Mouse (Mus musculus): ENCODE data around the gene Gm3854.

The Gm3854 gene

DNA sequence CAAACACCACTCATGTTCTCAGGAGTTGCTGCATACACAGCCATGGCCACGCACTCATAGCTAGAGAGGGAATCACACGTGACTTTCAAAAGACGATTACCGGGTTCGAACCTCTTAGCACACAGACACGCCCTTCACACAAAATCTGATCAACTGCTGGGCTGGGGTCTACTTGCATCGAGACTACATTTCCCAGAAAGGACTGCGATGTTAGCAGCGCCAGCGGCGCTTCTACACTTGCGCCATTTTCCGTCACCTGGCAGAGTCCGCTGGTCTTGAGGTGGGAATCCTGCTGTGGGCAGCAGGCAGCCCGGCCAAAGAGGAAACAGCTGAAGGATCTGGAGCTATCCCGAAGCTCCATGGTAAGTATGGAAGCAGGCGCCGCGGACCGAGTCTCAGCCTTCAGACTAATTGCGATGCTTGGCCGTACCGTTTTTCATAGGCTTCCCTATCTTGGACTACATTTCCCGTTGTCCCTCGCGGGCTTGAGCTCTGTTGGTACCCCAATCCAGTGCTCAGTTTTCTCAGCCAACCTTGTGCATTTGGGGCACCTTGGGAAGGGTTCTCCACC is at the start of gene Gm3854:
Gene Gm3854 (plus strand): TSS at position 259 of the 571 bp plus-strand sequence.
- peak; percentile 89 for DNase-seq (ENCODE audit: low read depth, low spot score)

DNA sequence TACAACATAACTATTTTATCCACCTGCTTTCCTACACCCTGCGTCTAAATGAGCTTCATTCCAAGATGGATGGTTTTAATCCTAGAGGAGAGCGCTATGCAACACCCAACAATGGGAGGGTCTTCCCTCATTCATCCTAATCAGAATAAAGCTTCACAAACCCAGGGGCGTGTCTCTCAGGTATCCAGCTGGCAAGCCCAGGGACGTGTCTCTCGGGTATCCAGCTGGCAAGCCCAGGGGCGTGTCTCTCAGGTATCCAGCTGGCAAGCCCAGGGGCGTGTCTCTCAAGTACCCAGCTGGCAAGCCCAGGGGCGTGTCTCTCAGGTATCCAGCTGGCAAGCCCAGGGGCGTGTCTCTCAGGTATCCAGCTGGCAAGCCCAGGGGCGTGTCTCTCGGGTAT is 42.8 kb upstream of the Gm3854 start:
- peak; percentile 22 for DNase-seq (ENCODE audit: low read depth, low spot score)

DNA sequence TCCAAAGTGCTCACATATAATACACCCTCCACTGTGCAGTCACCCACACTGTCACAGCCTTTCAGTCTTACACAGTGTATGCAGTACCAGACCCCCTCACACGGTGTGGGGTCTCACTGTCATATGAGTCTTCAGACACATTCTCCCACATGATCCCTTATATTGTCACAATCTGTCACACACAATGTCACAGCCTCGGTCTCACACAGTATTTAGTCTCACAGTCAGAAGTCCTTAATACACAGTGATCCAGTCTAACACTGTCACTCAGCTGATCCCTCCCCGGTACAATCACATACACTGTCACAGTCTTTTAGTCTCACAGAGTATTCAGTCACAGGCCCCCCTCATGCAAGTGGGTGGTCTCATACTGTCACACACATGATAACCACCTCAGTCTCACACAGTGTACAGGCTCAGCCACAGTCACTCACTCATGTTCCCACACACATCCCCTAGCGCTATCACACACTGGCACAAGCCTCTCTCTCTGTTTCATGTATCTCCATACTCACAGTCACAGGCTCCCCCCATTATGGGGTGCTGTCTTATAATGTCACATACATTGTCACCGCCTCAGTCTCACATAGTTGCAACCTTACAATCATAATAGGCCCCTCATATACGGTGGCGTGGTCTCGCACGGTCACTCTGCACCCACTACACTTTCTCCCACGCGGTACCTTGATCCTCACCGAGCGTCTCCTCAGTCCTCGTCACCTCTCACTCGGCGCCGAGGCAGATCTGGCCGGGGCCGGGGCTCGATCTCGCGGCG is 12.9 kb upstream of the Gm3854 start:
- DNase-seq (ENCODE audit: low read depth, low spot score), result no peak

DNA sequence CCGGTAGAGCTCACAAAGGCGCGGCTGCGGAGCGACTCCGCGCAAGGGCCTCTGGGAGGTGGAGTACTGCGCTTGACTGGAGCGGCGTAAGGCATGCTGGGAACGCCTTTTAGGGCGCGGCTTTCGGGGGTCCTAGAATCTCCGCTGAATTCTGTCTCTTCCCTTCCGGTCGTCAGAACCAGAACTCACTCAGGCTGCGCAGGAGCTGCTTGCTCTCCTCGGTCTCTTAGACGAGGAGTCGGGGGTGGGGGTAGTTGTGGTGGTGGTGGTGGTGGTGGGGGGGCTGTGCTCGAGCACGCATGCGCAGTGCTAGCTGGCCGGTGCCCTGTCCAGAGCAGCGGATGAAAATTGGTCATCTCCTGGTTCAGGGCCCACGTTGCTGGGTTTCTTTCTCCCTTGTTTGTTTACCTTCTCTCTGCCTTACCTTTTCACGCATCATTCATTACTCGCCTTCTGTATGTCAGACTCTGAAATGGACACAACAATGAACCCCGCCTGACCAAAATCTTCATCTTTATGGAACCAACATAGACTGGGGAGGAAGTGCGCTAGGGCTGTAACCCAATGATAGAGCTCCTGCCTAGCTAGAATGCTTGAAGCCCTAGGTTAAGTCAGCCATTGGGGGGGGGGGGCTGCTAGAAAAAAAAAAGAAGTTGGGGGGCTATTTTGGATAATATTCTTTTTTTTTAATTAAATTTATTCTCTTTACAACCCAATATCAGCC is 12.2 kb upstream of the Gm3854 start, which contains the start of gene Zfp583:
Gene Zfp583 (minus strand): TSS at position 53 of the 724 bp plus-strand sequence.
- DNase-seq (ENCODE audit: low read depth, low spot score), result peak; percentile 94

DNA sequence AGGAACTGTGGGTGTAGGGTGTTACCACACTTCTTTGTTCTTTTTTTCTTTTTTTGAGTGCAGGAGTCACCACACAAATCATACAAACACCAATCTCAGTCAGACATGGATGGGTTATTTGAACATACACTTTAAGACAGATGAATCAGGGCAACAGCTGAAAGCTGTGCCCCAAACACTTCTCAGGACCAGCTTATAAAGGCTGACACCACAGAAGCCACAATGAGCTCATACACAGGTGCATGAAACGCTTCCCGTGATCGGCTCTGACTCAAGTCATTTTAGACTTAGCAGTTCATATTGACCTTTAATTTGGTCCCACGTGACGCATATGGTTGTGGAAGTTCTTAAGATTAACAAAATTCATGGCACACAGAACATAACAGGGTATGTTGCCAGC is 3.7 kb upstream of the Gm3854 start:
- DNase-seq (ENCODE audit: low read depth, low spot score), result no peak

DNA sequence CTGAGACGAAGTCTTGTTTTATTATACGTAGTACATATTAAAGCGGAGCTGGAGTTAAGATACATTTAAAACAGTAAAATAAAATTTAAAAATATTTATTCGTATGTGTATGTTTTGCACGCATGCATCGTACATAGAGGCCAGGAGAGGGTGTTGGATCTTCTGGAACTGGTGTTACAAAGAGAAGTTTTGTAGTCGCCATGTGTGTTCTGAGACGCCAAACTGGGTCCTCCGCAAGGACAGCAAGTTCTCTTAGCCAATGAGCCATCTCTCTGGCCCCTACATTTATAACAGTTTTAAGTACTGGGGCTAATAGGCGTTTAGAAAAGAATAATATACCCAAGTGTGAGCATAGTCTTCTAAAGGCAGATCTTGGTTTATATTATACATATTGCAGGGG is 565 bp downstream of the Gm3854 start:
- DNase-seq (ENCODE audit: low read depth, low spot score), result no peak

DNA sequence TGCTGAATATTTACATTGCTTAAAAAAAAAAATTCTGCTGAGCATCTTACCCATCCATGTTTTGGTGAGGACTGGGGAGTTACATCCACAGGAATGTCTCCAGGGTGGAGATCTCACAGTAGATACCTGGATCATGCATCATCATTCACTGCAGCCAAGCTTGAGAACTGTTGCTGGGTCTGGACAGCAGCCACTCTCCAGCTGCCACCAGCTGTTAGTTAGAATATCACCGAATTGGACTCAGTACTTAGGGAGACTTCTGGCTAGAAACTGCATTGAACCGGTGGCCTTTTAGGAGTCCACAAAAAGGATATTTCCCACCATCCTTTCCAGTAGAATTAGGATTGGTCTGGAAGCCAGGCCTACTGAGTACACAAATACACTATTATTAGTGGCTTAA is 14.6 kb downstream of the Gm3854 start:
- DNase-seq (ENCODE audit: low read depth, low spot score), result no peak

DNA sequence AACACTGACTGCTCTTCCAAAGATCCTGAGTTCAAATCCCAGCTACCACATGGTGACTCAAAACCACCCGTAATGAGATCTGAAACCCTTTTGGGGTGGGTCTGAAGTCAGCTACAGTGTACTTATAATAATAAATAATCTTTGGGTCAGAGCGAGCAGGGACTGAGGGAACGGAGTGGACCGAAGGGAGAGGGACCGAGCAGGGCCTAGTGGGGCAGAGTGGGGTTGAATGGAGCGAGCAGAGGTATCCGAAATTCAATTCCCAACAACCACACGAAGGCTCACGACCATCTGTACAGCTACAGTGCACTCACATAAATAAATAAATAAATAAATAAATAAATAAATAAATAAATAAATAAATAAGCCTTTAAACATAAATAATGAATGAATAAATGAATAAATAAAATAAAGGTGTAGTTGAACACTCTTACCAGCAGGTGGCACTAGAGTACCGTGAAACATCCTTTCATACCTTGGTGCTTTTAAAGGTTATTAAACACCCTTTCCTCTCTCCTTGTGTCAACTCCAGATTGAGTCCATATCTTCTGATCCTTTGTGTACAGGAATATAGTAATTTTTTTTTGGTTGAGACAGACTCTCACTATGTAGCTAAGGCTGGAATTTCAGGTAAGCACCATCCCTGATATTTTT is 15.5 kb downstream of the Gm3854 start:
- peak; percentile 62 for DNase-seq (ENCODE audit: low read depth, low spot score)

DNA sequence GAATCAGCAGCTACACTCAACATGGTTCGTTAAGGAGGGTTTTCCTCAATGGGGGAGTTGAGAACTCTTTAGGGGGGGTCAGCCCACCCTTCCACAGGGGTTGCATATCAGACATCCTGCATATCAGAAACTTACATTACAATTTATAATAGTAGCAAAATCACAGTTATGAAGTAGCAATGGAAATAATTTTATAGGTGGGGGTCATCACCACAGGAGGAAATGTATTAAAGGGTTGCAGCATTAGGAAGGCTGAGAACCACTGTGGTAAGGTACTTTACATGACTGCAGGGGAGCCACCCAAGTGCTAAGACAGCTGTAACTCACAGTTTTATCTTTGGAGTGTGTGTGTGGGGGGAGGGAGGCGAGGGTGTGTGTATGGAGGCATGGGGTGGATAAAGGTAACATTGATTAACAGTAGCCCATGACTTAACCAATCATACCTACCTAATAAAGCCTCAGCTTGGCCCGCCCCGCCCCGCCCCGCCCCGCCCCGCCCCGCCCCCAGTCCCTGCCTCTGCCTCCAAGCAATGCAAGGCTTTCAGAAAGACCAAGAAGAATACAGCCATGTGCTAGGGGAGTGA is 17.0 kb downstream of the Gm3854 start:
- no peak for DNase-seq (ENCODE audit: low read depth, low spot score)

DNA sequence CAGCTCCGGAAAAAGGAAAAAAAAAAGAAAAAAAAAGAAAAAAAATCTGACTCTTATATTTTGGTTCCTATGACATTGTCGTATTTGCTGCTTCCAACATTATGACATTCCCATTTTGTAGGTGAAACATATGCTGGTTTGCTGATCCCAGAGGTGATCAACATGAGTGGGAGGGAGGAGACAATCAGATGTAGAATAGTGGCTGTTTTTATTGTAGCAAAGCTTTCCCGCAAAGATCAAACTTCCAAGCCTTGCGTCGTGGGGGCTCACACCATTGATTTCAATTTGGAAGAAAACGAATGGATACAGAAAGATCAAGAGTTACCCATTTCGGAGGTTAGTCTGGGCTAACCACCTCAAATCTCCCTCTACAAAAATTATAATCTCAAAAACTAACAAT is 18.2 kb downstream of the Gm3854 start:
- DNase-seq (ENCODE audit: low read depth, low spot score), result no peak

DNA sequence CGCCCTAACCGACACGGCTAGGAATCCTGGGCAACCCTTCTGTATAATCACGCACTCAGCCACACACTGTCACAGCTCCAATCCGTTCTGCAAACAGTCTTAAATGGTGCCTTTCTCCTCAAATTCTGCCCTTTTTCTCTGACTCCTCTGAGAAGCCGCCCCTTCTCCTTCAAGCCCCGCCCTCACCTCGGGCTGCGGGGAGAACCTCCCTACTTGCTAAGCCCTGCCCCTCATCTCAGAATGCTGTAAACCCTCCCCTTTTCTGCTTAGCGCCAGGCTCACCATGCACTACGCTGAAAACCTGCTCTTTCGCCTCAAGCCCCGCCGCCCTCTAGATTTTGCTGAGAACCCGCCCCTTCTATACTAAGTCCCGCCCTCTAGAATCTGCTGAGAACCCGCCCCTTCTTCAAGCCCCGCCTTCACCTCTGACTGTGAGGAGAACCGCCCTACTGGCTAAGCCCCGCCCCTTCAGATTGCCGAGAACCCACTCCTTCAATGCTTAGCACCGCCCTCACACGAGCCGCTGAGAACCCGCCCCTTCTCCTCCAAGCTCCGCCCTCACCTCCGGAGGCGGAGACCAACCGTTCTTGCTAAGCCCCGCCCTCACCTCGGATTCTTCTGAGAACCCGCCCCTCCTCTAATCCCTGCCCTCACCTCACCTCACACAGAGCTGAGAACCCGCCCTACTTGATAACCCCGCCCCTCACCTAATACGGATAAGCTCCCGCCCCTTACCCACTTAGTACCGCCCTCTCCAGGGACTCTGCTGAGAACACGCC is 18.9 kb downstream of the Gm3854 start:
- peak; percentile 99 for DNase-seq (ENCODE audit: low read depth, low spot score)

DNA sequence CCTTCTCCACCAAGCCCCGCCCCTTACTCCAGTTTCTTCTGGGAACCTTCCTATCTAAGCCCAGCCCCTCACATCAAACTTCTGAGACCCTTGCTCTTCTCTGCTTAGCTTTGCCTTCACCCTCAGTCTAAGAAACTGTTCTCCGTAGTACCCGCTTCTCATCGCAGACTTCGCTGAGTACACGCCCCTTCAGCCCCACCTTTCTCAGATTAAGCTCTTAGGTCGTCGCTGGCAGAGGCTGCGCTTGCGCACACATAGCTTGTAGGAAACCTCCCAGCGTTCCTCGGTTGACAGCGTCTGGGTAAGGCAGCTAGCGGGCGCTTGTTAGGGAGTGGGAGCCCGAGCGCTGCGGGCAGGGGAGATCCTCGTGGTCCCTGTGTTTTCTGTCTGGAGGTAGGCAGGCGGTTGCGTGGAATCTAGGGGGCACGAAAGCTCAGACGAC is 19.5 kb downstream of the Gm3854 start, which contains the start of gene Zfp78:
Gene Zfp78 (plus strand): TSS at position 234 of the 442 bp plus-strand sequence.
- DNase-seq (ENCODE audit: low read depth, low spot score), result peak; percentile 97

DNA sequence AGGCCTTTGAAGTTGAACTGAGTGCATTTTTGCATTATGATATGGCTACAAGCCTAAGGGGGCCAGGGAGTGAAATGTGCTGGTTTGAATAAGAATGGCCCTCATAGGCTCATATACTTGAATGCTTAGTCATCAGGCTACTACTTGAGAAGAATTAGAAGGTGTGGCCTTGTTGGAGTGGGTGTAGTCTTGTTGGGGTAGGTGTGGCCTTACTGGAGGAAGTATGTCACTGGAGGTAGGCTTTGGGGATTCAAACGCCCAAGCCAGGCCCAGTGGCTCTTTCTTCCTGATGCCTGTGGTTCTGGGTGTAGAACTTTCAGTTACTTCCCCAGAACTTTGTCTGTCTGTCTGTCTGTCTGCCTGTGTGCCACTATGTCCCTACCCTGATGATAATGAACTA is 21.2 kb downstream of the Gm3854 start:
- peak; percentile 73 for DNase-seq (ENCODE audit: low read depth, low spot score)

DNA sequence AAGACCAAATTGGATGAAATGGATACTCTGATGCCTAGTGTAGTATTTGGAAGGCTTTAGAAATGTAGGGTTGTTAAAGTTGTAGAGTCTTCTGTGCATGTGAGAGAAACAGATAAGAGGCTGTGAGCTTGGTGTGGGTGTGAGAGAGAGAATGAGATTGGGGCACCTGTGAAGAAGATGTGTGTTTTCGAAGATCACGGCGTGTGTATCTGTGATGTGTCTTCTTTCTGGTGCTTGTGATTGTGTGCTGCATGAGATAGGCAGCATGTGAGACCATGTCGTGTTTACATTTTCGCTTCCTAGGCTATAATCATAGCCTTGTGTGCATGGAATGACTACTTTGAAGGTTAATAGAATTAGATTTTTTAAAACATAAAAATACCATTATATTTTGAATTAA is 23.6 kb downstream of the Gm3854 start:
- no peak for DNase-seq (ENCODE audit: low read depth, low spot score)

DNA sequence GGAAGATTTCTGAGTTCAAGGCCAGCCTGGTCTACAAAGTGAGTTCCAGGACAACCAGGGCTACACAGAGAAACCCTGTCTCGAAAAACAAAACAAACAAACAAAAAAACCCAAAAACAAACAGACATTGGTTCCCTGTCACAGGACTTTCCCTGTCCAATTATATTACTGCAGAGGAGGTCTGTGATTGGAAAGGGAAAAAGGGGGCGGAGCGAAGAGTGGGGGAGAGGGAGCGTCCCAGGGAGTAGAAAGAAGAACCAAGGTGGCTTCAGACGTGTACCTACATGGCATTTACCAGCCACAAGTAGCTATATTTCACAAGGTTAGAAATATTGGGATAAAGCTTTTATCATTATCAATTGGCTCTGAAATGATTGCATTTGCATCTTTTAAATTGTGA is 24.6 kb downstream of the Gm3854 start:
- peak; percentile 63 for DNase-seq (ENCODE audit: low read depth, low spot score)

DNA sequence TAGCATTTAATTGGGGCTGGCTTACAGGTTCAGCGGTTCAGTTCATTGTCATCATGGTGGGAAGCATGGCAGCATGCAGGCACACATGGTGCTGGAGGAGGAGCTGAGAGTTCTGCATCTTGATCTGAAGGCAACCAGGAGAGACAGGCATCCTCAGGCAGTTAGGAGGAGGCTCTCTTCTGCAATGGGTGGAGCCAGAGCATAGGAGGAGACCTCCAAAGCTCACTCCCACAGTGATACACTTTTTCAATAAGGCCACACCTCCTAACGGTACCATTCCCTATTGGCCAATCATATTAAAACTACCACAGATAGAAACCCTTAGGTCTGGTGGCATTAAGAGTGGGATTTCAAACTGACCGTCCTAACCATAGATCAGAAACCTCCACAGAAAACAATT is 25.9 kb downstream of the Gm3854 start:
- no peak for DNase-seq (ENCODE audit: low read depth, low spot score)

DNA sequence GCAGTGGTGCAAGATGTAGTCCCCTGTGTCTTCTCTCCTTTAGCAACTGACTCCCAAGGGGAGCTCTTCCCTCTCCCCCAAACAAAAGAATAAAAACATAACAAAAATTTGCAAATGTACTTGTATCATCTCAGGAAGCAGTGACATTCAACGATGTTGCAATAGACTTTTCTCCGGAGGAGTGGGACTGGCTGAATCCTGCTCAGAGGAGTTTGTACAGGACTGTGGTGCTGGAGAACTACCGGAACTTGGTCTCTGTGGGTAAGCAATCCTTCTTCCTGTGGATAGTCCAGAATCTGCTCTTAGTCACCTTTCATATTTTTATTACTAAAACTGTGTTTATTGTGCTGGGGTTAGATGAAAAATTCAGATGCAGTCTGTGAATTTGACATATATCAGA is 29.4 kb downstream of the Gm3854 start:
- DNase-seq (ENCODE audit: low read depth, low spot score), result no peak

DNA sequence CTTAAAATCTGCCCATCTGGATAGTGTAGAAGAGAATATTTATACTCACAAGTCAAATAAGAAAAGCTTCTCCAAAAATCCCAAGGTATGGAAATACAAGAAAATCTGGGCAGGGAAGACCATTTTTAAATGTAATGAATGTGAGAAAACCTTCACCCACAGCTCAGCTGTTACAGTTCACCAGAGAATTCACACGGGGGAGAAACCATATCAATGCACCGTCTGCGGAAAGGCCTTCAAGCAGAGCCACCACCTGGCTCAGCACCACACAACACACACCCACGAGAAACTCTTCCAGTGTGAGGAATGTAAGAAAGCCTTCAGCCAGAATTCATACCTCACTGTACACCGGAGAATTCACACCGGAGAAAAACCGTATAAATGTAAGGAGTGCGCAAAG is 34.9 kb downstream of the Gm3854 start:
- no peak for DNase-seq (ENCODE audit: low read depth, low spot score)

DNA sequence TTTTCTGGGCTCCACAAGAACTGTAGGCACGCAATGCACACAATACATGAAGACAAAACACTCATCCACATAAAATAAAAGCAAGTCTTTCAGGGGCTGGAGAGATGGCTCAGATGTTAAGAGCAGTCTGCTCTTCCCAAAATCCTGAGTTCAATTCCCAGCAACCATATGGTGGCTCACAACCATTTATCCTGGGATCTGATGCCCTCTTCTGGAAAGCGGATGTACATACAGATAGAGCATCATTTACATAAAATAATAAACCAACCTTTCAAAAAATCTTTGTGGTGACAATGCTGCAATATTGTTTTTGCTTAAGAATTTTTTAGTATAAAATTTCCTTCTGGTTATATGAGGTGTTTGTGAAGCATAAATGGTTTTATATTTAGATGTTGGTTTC is 37.9 kb downstream of the Gm3854 start:
- peak; percentile 31 for DNase-seq (ENCODE audit: low read depth, low spot score)

DNA sequence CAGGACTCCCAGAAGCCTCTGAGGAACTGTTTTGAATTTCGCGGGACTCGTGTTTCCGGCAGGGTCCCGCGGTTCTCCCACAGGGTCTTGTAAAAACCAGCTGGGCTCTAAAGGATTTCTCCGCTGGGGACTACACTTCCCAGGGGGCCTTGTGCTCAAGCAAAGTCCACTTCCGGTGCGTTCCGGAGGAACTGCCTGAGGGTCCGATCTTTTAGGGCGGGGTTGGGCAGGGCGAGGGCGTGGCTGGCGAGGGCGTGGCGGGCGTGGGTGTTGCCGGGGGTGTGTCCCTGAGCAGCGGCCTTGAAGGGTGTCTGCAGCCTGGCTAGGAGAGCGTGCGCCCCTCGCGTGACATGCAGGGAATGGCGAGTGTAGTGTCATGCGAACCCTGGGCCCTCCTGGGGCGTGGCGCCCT is 39.5 kb downstream of the Gm3854 start, which contains the start of gene Zfp28:
Gene Zfp28 (plus strand): TSS at position 252 of the 412 bp plus-strand sequence.
- peak; percentile 99 for DNase-seq (ENCODE audit: low read depth, low spot score)

DNA sequence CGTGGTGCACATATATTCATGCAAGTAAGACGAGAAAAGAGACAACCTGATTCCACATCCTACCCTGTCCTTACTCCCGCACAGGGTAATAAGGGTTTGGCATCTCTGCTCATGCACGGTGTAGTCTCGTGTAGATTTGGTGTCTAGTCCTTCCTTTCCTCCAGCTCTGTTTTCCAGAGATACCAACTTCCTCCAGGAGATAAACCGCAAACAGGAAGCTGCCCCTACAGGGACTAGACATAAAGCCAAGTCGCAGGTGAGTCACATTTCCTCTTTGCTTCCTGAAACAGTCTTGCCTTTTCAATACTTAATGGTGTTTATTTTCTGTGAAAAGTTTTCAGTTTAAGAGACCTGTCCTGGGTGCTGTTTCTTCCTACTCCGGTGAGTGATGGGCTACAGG is 40.5 kb downstream of the Gm3854 start:
- no peak for DNase-seq (ENCODE audit: low read depth, low spot score)
